Mouse (Mus musculus): Measurements from ENCODE around the gene Chst11. TPM values are rescaled to one million over a fixed set of nuclear protein-coding genes. Genes with fewer than 3 reads are reported as not detected.

The Chst11 gene
- polyA plus RNA-seq, 1 experiment from 2014 or later = 3.2 TPM

DNA sequence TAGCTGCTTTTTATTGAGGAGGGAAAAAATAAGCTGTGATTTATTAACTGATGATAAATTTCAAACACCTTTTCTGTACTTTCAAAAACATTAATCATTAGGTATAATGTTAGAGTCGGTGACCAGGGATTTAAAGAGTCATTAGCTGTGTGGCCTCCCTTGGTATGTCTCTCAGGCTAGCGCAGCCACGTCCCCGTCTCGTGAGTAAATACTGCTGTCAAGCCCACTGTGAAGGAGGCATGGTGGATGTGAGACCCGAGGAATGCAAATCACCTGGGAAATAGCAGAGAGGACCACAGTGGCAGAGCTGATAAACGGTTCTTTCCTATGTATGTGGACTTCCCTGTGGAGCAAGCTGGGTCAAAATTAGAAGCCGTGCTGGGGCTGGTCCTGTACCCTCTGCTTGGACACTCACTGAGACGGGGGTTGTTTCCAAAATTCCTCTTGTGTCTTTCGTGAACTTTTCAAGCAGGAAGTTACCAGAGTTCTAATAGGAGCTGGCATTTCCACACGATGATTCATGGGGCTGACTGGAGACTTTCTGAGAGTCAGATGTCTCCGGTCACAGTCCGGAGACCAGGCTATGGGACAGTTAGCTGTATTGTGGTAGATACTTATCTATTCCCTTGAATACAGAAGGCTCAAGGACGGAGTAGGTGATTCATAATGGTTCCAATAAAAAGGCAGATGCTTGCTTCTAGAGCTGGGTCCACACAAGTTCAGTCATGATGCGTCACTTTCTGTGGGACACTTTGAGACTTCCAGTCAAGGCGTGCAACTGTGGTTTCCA is 166.8 kb downstream of the Chst11 start:
- no peaks in the 10 kb centered on the region for H3K27me3 ChIP-seq (ENCODE audit: control insufficient read depth, insufficient read depth, low read depth, low read length)
- no peaks in the 10 kb centered on the region for H3K9me3 ChIP-seq (replicated peaks; ENCODE audit: control insufficient read depth, low read length, poor library complexity, severe bottlenecking)
- no peaks in the 10 kb centered on the region for H3K36me3 ChIP-seq (ENCODE audit: control insufficient read depth, insufficient read depth, low read length)
- H3K4me2 ChIP-seq (ENCODE audit: low read length) = no peak overlapping the region
- H3K27ac ChIP-seq (ENCODE audit: low read length) = no peak overlapping the region
- ATAC-seq = no peak
- no peak overlapping the region for H3K4me3 ChIP-seq (ENCODE audit: low read depth, low read length)
- no peak overlapping the region for H3K9ac ChIP-seq (ENCODE audit: low read depth, low read length)
- H3K4me1 ChIP-seq (ENCODE audit: control insufficient read depth, insufficient read depth, low read length) = peaks cover 20% of the 10 kb centered on the region
- WGBS = 72% methylated on average over 16 of the region's 16 CpGs

DNA sequence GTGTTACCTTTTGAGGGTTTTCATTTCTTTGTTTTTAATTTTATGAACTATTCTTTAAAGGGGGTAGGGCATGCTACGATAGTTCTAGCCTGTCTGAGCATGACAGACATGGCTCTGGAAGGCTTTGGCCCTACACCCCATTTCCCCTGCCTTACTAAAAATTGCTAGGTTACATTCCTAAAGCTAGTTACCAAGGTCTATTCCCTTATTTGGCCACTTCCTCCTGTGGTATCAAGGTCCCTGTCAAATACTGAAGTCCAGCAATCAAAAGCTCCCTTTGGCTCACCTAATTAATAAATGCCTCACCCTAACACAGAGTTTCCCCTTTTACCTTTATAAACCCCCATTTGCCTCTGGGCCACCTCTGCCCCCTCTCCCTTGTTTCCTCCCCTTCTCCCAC is 167.4 kb downstream of the Chst11 start:
- Histone ChIP-seq H3K36me3 (ENCODE audit: control insufficient read depth, insufficient read depth, low read length) (no peaks in the 10 kb centered on the region), H3K4me1 (ENCODE audit: control insufficient read depth, insufficient read depth, low read length) (peaks cover 20% of the 10 kb centered on the region), H3K27ac (ENCODE audit: low read length) (no peak overlapping the region), H3K4me2 (ENCODE audit: low read length) (no peak overlapping the region), H3K27me3 (ENCODE audit: control insufficient read depth, insufficient read depth, low read depth, low read length) (no peaks in the 10 kb centered on the region), H3K9me3 (replicated peaks; ENCODE audit: control insufficient read depth, low read length, poor library complexity, severe bottlenecking) (no peaks in the 10 kb centered on the region), H3K9ac (ENCODE audit: low read depth, low read length) (no peak overlapping the region), H3K4me3 (ENCODE audit: low read depth, low read length) (no peak overlapping the region)
- no peak for ATAC-seq
- WGBS = 100% methylated on average over 1 of the region's 1 CpGs

DNA sequence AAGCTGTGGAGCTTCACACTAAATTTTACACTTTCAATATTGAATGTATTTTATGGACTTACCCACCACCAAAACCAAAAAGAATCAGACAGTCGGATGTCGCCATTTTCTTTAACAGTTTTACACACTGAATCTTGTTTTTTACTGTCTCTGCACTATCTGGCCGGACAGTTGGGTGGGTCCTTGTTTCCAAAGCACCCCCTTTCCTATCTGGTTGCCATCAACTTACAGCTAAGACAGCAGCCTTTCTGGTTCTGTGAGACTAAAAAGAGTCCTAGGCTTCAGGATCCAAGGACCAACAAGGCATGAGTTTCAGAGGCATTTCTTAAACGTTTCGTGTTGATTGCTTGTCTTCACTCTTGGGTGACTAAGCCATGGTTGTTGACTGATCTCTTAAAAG is 168.1 kb downstream of the Chst11 start:
- WGBS = 91% methylated on average over 5 of the region's 5 CpGs
- Histone ChIP-seq H3K4me3 (ENCODE audit: low read depth, low read length) (no peak overlapping the region), H3K36me3 (ENCODE audit: control insufficient read depth, insufficient read depth, low read length) (no peaks in the 10 kb centered on the region), H3K4me2 (ENCODE audit: low read length) (no peak overlapping the region), H3K9me3 (replicated peaks; ENCODE audit: control insufficient read depth, low read length, poor library complexity, severe bottlenecking) (no peaks in the 10 kb centered on the region), H3K27me3 (ENCODE audit: control insufficient read depth, insufficient read depth, low read depth, low read length) (no peaks in the 10 kb centered on the region), H3K4me1 (ENCODE audit: control insufficient read depth, insufficient read depth, low read length) (peaks cover 22% of the 10 kb centered on the region), H3K27ac (ENCODE audit: low read length) (no peak overlapping the region), H3K9ac (ENCODE audit: low read depth, low read length) (no peak overlapping the region)
- no peak for ATAC-seq

DNA sequence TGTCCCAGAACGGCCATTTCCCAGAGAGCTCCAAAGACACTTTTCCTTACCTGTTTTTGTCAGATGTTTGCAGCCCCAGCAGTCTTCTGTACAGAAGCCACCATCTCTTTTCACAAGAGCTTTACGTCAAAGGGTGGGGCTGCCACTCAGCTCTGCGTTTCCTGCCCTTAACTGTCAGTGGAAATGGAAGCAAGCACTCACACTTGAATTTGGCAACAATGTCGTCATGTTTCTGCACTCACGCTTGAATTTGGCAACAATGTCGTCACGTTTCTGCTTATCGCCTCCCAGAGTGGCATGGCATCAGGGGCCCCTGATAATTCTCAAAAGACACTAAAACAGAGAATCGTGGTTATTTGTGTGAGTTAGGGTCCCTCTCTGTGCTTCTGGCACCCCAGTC is 168.6 kb downstream of the Chst11 start:
- no peaks in the 10 kb centered on the region for H3K9me3 ChIP-seq (replicated peaks; ENCODE audit: control insufficient read depth, low read length, poor library complexity, severe bottlenecking)
- no peak for ATAC-seq
- no peak overlapping the region for H3K9ac ChIP-seq (ENCODE audit: low read depth, low read length)
- H3K4me3 ChIP-seq (ENCODE audit: low read depth, low read length) = no peak overlapping the region
- no peaks in the 10 kb centered on the region for H3K36me3 ChIP-seq (ENCODE audit: control insufficient read depth, insufficient read depth, low read length)
- H3K27me3 ChIP-seq (ENCODE audit: control insufficient read depth, insufficient read depth, low read depth, low read length) = no peaks in the 10 kb centered on the region
- H3K4me1 ChIP-seq (ENCODE audit: control insufficient read depth, insufficient read depth, low read length) = peaks cover 18% of the 10 kb centered on the region
- no peak overlapping the region for H3K4me2 ChIP-seq (ENCODE audit: low read length)
- 87% methylated on average over 9 of the region's 9 CpGs for WGBS
- no peak overlapping the region for H3K27ac ChIP-seq (ENCODE audit: low read length)

DNA sequence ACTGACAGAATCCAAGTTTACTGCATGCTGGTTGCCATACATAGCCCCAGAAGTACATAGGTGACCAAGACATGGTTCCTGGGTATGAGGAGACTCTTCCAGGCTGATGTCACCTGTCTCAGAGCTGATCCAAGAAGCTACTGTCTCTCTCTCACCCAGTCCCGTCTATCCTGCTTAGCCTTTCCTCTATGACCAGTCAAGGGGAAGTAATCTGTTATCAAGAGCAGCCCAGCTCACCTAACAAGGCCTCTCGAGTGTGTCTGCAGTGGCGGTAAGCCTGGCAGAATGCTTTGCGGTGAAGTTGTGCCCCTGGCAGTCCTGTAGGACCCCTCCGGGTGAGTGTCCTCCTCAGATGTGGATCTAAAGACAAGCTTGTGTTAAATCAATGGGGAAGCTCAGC is 172.0 kb downstream of the Chst11 start:
- H3K27me3 ChIP-seq (ENCODE audit: control insufficient read depth, insufficient read depth, low read depth, low read length) = no peaks in the 10 kb centered on the region
- H3K36me3 ChIP-seq (ENCODE audit: control insufficient read depth, insufficient read depth, low read length) = no peaks in the 10 kb centered on the region
- no peak overlapping the region for H3K4me3 ChIP-seq (ENCODE audit: low read depth, low read length)
- WGBS = 68% methylated on average over 5 of the region's 5 CpGs
- no peak for ATAC-seq
- no peak overlapping the region for H3K4me2 ChIP-seq (ENCODE audit: low read length)
- H3K9me3 ChIP-seq (replicated peaks; ENCODE audit: control insufficient read depth, low read length, poor library complexity, severe bottlenecking) = no peaks in the 10 kb centered on the region
- peaks cover 3% of the 10 kb centered on the region; the same call in 1 of the 2 replicates for H3K4me1 ChIP-seq (ENCODE audit: control insufficient read depth, insufficient read depth, low read length)
- no peak overlapping the region for H3K9ac ChIP-seq (ENCODE audit: low read depth, low read length)
- H3K27ac ChIP-seq (ENCODE audit: low read length) = no peak overlapping the region

DNA sequence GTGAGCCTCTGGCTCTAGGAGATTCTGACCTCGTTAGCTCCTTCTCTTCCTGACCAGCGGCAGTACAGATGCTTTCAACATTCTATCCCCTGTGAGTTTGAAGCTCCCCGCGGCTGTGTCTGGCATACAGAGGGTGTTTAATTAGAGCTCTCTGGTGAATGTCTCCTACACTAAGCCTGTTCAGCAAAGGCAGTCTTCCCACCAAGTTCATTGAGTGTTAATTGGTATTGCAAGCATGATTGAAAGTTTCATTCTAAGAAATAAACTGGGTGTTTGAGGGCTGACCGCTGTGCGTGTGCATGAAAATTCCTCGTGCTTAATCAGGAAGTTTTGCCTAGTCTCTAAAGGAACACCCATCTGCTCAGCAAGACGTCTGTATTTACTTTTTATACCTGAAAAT is 173.0 kb downstream of the Chst11 start:
- no peak overlapping the region for H3K4me3 ChIP-seq (ENCODE audit: low read depth, low read length)
- H3K9me3 ChIP-seq (replicated peaks; ENCODE audit: control insufficient read depth, low read length, poor library complexity, severe bottlenecking) = no peaks in the 10 kb centered on the region
- H3K27me3 ChIP-seq (ENCODE audit: control insufficient read depth, insufficient read depth, low read depth, low read length) = no peaks in the 10 kb centered on the region
- H3K27ac ChIP-seq (ENCODE audit: low read length) = no peak overlapping the region
- H3K4me2 ChIP-seq (ENCODE audit: low read length) = no peak overlapping the region
- no peak overlapping the region for H3K9ac ChIP-seq (ENCODE audit: low read depth, low read length)
- ATAC-seq = no peak
- H3K36me3 ChIP-seq (ENCODE audit: control insufficient read depth, insufficient read depth, low read length) = no peaks in the 10 kb centered on the region
- peaks cover 3% of the 10 kb centered on the region; the same call in 1 of the 2 replicates for H3K4me1 ChIP-seq (ENCODE audit: control insufficient read depth, insufficient read depth, low read length)
- WGBS = 42% methylated on average over 8 of the region's 8 CpGs

DNA sequence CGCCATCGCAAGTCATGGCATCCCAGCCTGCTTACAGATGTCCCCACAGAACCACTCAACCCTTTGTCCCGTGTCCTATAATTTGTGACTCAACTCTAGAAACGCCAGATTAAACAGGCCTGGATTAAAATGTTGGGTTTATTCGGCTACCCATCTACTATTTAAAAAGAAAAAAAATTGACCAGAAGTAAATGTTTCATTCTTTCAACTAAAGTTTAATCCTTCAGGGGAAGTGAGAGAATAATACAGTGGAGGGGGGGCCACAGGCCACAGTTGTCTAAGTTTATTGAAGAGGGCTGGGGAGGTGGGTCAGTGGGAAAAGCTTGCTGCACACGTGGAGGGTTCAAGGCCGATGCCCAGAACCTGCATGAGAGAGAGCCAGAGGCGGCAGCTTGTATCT is 173.9 kb downstream of the Chst11 start:
- no peaks in the 10 kb centered on the region for H3K27me3 ChIP-seq (ENCODE audit: control insufficient read depth, insufficient read depth, low read depth, low read length)
- H3K27ac ChIP-seq (ENCODE audit: low read length) = no peak overlapping the region
- no peak overlapping the region for H3K9ac ChIP-seq (ENCODE audit: low read depth, low read length)
- ATAC-seq = no peak
- no peaks in the 10 kb centered on the region for H3K36me3 ChIP-seq (ENCODE audit: control insufficient read depth, insufficient read depth, low read length)
- peaks cover 3% of the 10 kb centered on the region; the same call in 1 of the 2 replicates for H3K4me1 ChIP-seq (ENCODE audit: control insufficient read depth, insufficient read depth, low read length)
- H3K4me2 ChIP-seq (ENCODE audit: low read length) = no peak overlapping the region
- H3K4me3 ChIP-seq (ENCODE audit: low read depth, low read length) = no peak overlapping the region
- no peaks in the 10 kb centered on the region for H3K9me3 ChIP-seq (replicated peaks; ENCODE audit: control insufficient read depth, low read length, poor library complexity, severe bottlenecking)
- WGBS = 89% methylated on average over 8 of the region's 8 CpGs

DNA sequence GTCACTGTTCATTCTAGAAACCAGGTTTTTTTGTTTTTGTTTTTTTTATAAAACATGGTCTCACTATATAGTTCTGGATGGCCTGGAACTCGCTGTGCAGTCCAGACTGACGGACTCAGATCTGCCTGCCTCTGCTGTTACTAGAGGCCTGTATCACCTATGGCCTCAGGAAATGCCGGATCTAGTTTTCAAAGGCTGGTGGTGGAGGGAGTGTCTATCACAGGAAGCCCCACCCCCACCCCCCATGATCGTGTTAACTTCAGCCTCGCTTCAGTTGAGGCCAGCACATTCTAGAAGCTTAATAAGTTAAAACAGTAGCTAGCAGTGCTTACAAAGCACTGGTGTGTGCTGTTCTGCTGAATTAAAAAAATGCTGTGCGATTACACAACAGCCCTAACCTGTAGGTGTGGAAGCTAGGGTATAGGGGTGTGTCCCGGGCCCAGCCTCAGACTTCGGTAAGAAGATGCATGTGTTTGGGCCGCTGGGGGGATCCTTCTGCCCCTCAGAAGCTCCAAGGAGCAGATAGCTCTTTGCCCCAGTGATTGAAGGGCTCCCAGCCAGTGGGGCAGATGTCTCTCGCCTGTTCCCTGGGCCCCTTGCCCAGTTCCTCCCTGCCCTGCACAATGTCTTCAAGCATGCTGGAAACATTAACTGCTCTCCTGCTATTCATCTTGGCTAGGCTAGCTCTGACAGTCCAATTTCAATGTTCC is 176.5 kb downstream of the Chst11 start:
- no peak overlapping the region for H3K4me3 ChIP-seq (ENCODE audit: low read depth, low read length)
- no peak overlapping the region for H3K4me2 ChIP-seq (ENCODE audit: low read length)
- peak; percentile 36; the same call in 1 of the 2 replicates for ATAC-seq
- H3K27me3 ChIP-seq (ENCODE audit: control insufficient read depth, insufficient read depth, low read depth, low read length) = no peaks in the 10 kb centered on the region
- no peak overlapping the region for H3K27ac ChIP-seq (ENCODE audit: low read length)
- H3K4me1 ChIP-seq (ENCODE audit: control insufficient read depth, insufficient read depth, low read length) = peaks cover 3% of the 10 kb centered on the region; the same call in 1 of the 2 replicates
- H3K36me3 ChIP-seq (ENCODE audit: control insufficient read depth, insufficient read depth, low read length) = no peaks in the 10 kb centered on the region
- WGBS = 72% methylated on average over 10 of the region's 10 CpGs
- no peaks in the 10 kb centered on the region for H3K9me3 ChIP-seq (replicated peaks; ENCODE audit: control insufficient read depth, low read length, poor library complexity, severe bottlenecking)
- H3K9ac ChIP-seq (ENCODE audit: low read depth, low read length) = no peak overlapping the region

DNA sequence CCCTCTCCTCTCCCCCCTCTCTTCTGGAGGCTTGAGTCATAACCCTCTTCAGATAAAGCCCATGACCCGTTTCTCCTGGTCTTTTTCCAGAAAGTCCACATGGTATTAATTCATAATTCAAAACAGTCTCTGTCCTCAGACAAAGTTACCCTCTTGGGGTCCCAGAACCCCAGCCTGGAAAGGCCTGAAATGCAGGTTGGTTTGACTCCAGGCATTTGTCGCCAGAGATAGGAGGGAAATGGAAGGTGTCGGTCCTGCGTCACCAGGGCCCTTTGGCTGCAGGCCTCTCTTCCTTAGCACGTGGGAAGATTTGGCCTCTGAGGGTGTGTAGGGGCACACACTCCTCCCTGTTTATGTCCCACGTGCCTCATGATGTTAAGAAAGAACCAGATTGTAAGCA is 178.6 kb downstream of the Chst11 start:
- 77% methylated on average over 6 of the region's 6 CpGs for WGBS
- H3K9me3 ChIP-seq (replicated peaks; ENCODE audit: control insufficient read depth, low read length, poor library complexity, severe bottlenecking) = no peaks in the 10 kb centered on the region
- H3K27ac ChIP-seq (ENCODE audit: low read length) = no peak overlapping the region
- ATAC-seq = no peak
- no peaks in the 10 kb centered on the region for H3K27me3 ChIP-seq (ENCODE audit: control insufficient read depth, insufficient read depth, low read depth, low read length)
- no peak overlapping the region for H3K9ac ChIP-seq (ENCODE audit: low read depth, low read length)
- no peaks in the 10 kb centered on the region for H3K36me3 ChIP-seq (ENCODE audit: control insufficient read depth, insufficient read depth, low read length)
- H3K4me1 ChIP-seq (ENCODE audit: control insufficient read depth, insufficient read depth, low read length) = no peaks in the 10 kb centered on the region
- no peak overlapping the region for H3K4me3 ChIP-seq (ENCODE audit: low read depth, low read length)
- no peak overlapping the region for H3K4me2 ChIP-seq (ENCODE audit: low read length)

Data from midbrain, embryonic 16.5 days (tissue).